Mouse (Mus musculus) spleen, adult 18-20 months (tissue): ENCODE results near the gene Cplx3.

Experiments
- DNase-seq, 2 experiments: peaks; one replicate each; pipeline ENCODE4 v3.0.0; 2022; ENCODE audit warnings: mixed read lengths in 2 of 2

The Cplx3 gene

GRCm38 (mm10) chr9:57606139-57606851 lies at the start of gene Cplx3:
Cplx3 (minus strand) TSS chr9:57606281.
- DNase-seq = no peak

- DNase-seq = peak; percentile 89 to 97
These were observed 49.7 kb upstream of the Cplx3 start for GRCm38 (mm10) chr9:57655749-57656148.

- no peak for DNase-seq
These were observed 48.9 kb upstream of the Cplx3 start for GRCm38 (mm10) chr9:57654966-57655365.

GRCm38 (mm10) chr9:57653283-57653682 lies 47.2 kb upstream of the Cplx3 start, which contains the start of gene Csk:
Csk (minus strand) TSS chr9:57653631.
- DNase-seq = peak; percentile 26 to 29

- DNase-seq = peak in 1 of 2 experiments; percentile 14
These were observed 46.8 kb upstream of the Cplx3 start for GRCm38 (mm10) chr9:57652855-57653254.

- DNase-seq = peak in 1 of 2 experiments; percentile 23
These were observed 46.3 kb upstream of the Cplx3 start for GRCm38 (mm10) chr9:57652351-57652750.

- DNase-seq = peak; percentile 64 to 69
These were observed 44.8 kb upstream of the Cplx3 start for GRCm38 (mm10) chr9:57650786-57651311.

- peak in 1 of 2 experiments; percentile 2 for DNase-seq
These were observed 44.2 kb upstream of the Cplx3 start for GRCm38 (mm10) chr9:57650130-57650785.

GRCm38 (mm10) chr9:57647286-57648108 lies 41.4 kb upstream of the Cplx3 start:
- DNase-seq = peak in 1 of 2 experiments; percentile 11

- DNase-seq = peak in 1 of 2 experiments; percentile 35
These were observed 40.5 kb upstream of the Cplx3 start for GRCm38 (mm10) chr9:57646551-57647103.

- DNase-seq = peak; percentile 93
These were observed 39.1 kb upstream of the Cplx3 start for GRCm38 (mm10) chr9:57644944-57645893.

- DNase-seq = no peak
These were observed 38.4 kb upstream of the Cplx3 start for GRCm38 (mm10) chr9:57644442-57644943.

- DNase-seq = peak; percentile 51 to 57
These were observed 37.7 kb upstream of the Cplx3 start for GRCm38 (mm10) chr9:57643856-57644180.

GRCm38 (mm10) chr9:57643169-57643855 lies 37.2 kb upstream of the Cplx3 start:
- DNase-seq = peak in 1 of 2 experiments; percentile 43

GRCm38 (mm10) chr9:57641775-57642550 lies 35.9 kb upstream of the Cplx3 start:
- DNase-seq = peak in 1 of 2 experiments; percentile 34

- DNase-seq = peak in 1 of 2 experiments; percentile 8
These were observed 34.9 kb upstream of the Cplx3 start for GRCm38 (mm10) chr9:57641022-57641421.

- DNase-seq = peak; percentile 84 to 96
These were observed 34.3 kb upstream of the Cplx3 start for GRCm38 (mm10) chr9:57640384-57640783.

GRCm38 (mm10) chr9:57639661-57640328 lies 33.7 kb upstream of the Cplx3 start:
- DNase-seq = peak in 1 of 2 experiments; percentile 18
